Mouse (Mus musculus) thymus, postnatal 0 days (tissue): ENCODE data around the gene Ubn1. TPM values are rescaled to one million over a fixed set of nuclear protein-coding genes. Genes with fewer than 3 reads are reported as not detected.

ENCODE experiments used
- DNase-seq: peaks from one replicate; pipeline ENCODE4 v3.0.0-alpha.2; 2015; ENCODE audit warnings: low spot score
- polyA plus RNA-seq: library from polyadenylated mRNA; unstranded; fragments of >200 nt; fragmentation: Nextera tagmentation; extraction: Ambion mirVana; gene quantifications from 2 replicates; pipeline ENCODE4 v1.2.1, GENCODE M21; 2015

Ubn1 gene
- polyA plus RNA-seq: 25.5 and 33.0 TPM in 2 replicates

- peak; percentile 99 for DNase-seq
These were observed at the start of gene Ubn1, which contains the start of gene Glyr1 for GRCm38 (mm10) chr16:5049774-5050234. TSS of gene Ubn1 (plus strand) at chr16:5050057. TSS of gene Glyr1 (minus strand) at chr16:5049863.

DNA sequence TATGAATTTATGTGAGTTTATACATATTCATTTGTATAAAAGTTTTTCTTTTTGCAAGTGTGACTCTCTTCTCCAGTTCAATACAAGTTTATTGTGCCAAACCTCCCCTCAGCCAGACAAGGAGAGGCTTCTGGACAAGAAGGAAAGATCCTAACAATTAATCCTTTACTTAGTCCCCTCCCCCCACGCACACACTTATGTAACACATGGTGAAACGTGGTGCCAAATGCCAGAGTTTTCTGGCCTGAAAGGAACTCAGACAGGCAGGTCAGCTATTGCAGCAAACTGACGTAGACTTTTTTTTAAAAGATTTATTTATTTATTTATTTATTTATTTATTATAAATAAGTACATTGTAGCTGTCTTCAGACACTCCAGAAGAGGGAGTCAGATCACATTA lies 49.2 kb upstream of the Ubn1 start:
- no peak for DNase-seq

GRCm38 (mm10) chr16:5007067-5007466 lies 42.8 kb upstream of the Ubn1 start, which contains the start of gene Smim22:
TSS of gene Smim22 (plus strand) at chr16:5007288.
- DNase-seq: no peak

DNA sequence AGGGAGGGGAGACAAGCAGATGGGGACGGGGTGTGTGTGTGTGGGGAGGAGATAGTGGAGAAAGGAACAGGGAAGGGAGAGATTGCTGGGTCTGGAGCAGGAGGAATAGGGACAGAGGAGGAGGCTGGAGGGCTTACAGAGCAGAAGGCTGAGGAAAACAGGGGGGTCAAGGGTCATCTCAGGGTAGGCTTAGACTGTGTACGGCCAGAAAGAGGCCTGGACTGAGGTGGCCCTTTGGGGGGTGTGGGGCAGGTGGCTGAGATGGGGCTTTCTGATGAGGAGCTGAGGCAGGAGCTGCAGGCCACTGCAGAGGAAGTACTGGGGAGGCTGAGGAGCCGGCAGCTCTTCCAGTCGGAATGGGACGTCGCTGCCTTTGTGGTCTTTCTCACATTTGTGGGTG lies 42.4 kb upstream of the Ubn1 start:
- no peak for DNase-seq

GRCm38 (mm10) chr16:5008076-5008475 lies 41.8 kb upstream of the Ubn1 start:
- no peak for DNase-seq

GRCm38 (mm10) chr16:5010371-5010935 lies 39.4 kb upstream of the Ubn1 start:
- DNase-seq: no peak

DNA sequence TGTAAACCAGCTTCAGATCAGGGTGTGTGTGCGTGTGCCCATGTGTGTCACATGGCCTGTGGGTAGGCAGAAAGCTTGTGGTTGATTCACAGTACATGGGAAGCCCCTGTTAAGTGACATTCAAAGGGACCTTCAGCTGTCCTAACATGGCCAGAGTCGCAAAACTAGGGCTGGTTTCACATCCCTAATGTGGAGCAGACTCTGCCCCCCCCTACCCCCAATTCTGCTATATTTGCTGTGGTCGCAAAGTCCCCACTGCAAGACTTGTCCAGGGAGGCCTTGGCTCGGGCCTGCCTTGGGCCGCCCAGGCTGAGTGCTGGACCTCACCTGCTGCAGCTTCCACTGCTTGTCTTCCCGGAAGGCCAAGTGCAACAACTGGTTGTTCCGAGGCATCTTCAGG lies 38.6 kb upstream of the Ubn1 start:
- DNase-seq: no peak

GRCm38 (mm10) chr16:5012036-5013005 lies 37.5 kb upstream of the Ubn1 start:
- no peak for DNase-seq

DNA sequence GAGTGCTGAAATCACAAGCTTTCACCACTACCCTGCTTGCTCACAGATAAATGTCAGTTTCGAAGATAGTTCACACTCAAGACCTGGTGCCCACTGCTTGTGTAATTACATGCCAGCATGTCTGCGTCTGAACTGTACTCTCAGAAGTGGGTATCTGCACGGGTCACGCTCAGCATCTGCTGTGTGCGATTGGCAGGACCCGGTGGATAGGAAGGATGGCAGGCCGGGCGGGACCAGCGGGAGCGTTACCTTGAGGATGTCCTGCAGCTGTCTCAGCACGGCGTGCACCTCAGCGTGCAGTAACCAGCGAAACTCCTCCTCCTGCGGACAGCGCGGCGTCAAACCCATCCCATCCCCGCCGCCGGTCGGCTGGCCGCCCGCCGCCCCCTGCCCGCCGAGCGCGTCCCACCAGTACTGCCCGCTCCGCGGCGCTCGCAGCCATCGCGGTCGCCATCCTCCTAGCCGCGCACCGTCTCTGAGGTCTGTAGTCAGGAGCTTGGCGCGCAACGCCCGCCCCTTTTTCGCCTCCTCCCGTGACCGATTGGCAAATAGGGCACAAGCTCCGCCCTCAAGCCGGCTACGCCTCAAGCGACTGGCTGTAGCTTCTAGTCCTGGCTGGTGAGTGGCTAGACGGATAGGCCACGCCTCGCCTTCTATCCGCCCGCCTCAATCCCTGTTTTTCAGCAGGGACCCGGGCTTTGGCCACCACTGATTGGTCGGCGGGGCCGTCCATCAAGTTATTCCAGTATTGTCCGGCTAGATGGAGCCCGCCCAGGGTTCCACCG lies 36.6 kb upstream of the Ubn1 start, which contains the start of gene Rogdi:
TSS of gene Rogdi (minus strand) at position 500 of the 785 bp plus-strand sequence.
- DNase-seq: peak; percentile 97

DNA sequence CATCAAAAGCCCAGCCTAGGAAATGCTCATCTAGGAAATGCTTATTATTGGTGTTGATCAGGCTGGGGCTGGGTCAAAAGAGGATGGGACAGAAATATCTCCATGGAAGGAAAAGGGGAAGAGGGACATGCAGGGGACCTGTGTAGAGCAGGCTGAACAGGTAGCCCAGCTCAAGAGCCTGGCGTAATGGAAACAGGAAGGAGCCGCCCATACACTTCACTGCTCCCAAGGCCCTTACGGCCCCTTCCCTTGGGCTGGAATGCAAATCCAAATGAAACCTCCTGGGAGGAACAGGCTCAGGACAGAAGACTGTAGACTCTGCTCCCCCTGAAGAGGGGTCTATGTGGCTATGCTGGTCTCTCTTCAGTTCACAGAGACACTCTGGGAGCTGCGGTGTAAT lies 35.3 kb upstream of the Ubn1 start:
- DNase-seq: no peak

DNA sequence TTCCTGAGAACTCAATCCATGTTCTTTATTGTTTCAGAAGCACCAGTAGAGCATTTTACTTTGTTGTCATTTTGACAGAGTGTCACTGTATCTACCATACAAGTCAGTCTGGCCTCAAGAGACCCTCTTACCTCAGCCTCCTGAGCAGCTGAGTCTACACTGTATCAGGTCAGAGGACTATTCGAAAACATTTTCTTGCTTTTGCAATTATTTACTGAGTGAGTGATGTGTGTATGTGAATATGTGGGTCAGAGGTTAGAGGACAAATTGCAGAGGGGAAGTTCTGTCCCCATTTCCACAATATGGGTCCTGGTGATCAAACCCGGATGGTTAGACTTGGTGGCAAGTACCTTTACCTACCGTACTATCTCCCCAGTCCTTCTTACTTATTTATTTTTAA lies 25.8 kb upstream of the Ubn1 start:
- DNase-seq: no peak

GRCm38 (mm10) chr16:5029847-5030246 lies 20.0 kb upstream of the Ubn1 start:
- peak; percentile 26 for DNase-seq

GRCm38 (mm10) chr16:5035591-5035990 lies 14.3 kb upstream of the Ubn1 start:
- no peak for DNase-seq

GRCm38 (mm10) chr16:5036649-5037234 lies 13.1 kb upstream of the Ubn1 start:
- no peak for DNase-seq

DNA sequence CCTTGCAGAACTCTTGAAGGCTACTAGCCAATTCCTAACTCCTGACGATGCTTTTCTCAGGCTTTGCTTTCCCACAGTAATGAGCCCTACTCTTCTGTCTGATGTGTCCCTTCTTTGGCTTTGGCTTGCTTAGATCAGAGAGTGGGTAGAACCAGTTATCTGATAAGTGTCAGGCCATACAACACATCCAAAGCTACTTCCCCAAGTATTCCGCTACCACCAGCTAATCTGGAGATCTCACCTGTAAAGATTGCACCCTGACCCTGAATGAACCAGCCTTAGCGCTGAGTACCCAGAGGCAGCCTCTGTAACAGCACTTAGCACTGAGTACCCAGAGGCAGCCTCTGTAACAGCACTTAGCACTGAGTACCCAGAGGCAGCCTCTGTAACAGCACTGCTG lies 4.5 kb upstream of the Ubn1 start:
- no peak for DNase-seq

DNA sequence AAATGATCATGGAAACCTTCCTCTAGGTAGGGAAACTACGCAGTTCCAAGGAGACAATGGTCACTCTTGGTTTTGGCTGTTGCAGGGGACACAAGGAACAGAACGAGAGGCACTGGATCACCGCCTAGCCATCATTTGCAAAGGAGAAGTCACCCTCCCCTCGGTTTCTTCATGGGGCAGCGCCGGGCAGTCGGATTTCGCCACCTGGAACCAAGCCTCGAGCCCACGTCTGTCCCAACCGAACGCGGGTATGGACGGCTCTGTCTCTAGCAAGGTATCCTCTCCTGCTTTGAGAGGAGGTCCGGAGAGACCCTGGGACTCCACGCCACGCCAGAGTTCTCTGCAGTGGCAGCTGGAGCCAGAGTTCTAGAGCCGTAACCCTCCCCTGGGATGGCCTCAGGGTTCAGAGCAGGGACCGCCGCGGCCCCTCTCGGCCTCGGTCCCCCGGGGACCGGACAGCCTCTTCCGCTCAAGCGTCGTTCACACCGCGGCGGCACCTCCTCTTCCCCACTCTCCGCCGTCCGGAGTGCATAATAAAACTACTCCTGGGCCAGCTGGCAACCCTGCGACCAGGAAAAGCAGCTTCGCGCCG lies 579 bp upstream of the Ubn1 start:
- no peak for DNase-seq

DNA sequence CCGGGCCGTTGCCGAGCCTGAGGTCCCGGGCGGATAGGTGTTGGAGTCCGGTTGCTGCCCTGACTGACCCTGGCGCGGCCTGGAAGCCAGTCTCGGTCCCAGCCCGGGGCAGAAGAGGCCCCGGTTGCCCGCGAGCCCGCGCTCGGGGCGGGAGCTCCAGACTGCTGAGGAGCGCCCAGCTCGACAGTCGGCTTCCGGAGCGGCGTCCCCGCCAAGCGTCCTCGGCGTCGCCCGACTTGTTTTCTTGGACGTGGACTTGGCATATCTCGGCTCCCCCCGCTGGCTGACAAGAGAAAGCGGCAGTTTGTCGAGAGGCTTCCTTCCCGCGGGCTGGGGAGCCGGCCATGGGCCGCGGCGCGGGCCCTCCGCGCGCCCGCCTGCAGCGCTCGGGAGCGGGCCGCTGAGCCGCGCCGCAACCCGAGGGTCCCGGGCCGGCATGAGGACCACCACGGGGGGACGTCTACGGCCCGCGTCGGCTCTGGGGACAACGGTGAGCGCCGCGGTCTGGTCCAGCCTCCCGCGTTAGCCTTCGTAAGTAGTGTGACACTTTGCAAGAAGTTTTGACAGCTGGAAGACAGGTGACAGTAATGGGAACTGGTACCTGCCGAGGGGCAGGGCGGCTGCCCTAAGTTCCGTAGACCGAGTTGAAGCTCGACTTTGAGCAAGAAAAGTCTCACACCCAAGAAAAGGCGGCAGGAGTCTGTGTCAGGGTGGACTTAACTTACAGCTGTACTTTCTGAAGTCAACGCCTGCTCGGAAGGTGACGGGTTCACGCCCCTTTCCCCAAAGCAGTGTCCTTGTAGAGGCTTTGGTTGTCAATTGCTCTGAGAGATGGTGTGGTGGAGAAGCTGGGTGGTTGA lies 624 bp downstream of the Ubn1 start:
- peak; percentile 87 for DNase-seq

DNA sequence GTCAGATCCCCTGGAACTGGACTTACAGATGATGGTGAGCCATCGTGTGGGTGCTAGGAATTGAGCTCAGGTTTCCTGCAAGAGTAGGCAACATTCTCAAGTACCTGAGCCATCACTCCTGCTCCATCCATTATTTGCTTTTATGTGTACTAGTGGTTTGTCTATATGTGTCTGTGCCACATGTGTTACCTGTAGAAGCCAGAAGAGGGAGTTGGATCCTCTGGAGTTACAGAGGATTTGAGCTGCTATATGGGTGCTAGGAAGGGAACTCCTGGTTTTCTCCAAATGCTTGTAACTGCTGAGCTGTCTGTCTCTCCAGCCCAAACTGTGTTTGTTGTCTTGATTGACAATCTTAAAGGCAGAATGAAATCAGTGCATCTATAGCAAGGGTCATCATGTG lies 8.3 kb downstream of the Ubn1 start:
- DNase-seq: peak; percentile 8

- no peak for DNase-seq
These were observed 13.6 kb downstream of the Ubn1 start for GRCm38 (mm10) chr16:5063472-5063871.

DNA sequence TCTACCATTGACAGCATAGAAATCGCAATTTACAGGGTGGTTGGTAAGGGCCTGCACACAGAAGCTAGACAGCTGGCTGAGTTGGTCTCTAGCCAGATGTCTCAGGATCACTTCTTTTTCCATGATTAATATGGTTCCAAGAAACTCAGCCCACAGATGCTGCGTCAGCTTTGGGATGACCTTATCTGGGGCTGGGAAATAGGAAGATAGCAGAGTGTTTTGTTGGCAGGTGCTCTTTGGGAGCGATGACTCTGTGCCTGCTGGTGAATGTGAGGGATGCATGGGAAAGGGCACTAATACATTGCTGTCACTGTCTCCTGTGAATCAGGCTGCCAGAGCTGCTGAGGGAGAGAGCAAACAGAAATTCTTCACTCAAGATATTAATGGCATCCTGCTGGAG lies 20.5 kb downstream of the Ubn1 start:
- DNase-seq: no peak
